Mouse (Mus musculus) heart, postnatal 14 days (tissue): ENCODE results near the gene Clic5. TPM values are rescaled to one million over a fixed set of nuclear protein-coding genes. Genes with fewer than 3 reads are reported as not detected.

ENCODE experiments used
- DNase-seq, 2 experiments: peaks; one replicate each; pipeline ENCODE4 v3.0.0; 2021 to 2022
- intact Hi-C: fragments of 180-260 bp; cut with DNase I; formaldehyde crosslinking; loops from one replicate; pipeline ENCODE4 v1.15.1; 2025
- total RNA-seq, 2 experiments: library from RNA; stranded (reverse); gene quantifications; 2 replicates each; pipeline ENCODE4 v1.2.3; 2021

Clic5 gene
- total RNA-seq, 2 experiments from 2014 or later = 91.9 to 92.5 TPM

DNA sequence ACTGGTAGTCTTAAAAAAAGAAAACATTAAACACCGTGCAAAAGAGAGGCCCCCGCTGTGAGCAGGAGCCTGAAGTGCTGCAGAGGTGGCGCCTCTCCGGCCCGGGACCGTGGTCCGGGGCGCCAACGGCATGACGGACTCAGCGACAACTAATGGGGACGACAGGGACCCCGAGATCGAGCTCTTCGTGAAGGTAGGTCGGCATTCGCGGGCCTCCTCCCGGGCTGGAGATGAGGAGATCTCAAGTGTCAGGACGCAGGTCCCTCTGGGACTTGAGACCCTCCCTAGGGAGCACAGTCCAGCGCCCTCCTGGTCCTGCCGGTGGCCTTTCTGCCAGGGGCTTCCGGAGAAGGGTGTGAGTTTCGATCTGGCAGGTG lies 373 bp downstream of the Clic5 start:
- intact Hi-C loops = loop anchor here (2.0 kb wide), 4 partner anchors 36 to 66 kb away; no protein-coding TSS in a partner anchor
- DNase-seq = peak; percentile 37 to 41

DNA sequence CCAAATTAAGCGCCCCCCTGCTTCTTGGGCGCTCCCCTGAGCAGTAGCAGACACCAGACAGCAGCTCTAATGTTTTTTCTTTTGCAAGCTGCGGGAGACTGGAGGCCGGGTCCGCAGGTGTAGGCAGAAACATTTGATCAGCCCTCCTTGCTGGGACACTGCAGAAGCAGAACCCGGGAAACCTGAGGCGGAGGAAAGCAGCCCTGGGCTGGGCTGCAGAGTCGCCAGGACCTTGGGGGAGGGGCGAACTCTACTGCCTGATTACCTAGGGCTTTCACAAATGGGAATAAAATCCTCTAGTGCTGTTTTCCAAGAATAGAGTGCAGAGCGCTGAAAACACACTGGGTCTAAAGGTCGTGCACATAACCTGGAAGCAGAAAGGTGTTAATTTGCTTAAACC lies 1.3 kb downstream of the Clic5 start:
- intact Hi-C loops = loop anchor here (2.0 kb wide), 4 partner anchors 37 to 65 kb away; no protein-coding TSS in a partner anchor
- peak; percentile 54 to 62 for DNase-seq

DNA sequence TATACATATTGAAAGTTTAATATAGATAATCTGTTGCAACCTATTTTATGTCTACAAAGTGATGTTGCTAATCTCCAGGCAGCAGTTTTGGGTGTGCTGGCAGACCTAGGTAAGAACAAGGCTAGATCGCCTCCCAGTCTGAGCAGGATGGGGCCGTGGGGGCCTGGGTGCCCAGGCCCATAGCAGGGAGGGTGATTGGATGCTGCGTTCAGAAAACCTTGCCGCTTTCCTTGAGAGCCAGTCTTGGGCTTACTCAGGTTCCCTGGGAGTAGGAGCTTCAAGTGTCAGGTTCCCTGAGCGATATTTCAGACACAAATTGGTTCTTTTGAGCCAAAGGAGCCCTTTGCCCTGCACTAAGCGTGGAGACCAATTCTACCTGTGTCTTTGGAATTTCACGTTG lies 1.9 kb downstream of the Clic5 start:
- DNase-seq = no peak
- intact Hi-C loops = no loop called here

DNA sequence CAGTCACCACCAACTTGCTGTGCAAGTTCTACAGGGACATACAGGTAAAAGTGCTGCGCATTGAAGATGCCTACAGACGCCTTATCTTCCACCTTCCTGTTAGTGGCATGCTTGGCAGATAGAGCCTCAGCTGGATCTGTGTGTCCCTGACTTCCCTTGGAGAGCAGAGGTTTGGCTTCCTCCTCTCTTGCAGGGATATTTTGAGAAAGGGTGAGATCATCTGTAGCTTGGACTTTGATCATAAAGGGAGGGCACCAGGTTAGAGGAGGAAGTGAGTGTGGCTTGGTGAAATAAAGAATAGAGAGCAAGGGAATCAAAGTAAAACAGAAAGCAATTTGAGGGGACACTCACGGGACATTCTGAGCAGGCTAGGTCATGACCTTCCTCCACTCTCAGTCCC lies 4.6 kb downstream of the Clic5 start:
- peak in 1 of 2 experiments; percentile 19 for DNase-seq
- intact Hi-C loops = no loop called here

DNA sequence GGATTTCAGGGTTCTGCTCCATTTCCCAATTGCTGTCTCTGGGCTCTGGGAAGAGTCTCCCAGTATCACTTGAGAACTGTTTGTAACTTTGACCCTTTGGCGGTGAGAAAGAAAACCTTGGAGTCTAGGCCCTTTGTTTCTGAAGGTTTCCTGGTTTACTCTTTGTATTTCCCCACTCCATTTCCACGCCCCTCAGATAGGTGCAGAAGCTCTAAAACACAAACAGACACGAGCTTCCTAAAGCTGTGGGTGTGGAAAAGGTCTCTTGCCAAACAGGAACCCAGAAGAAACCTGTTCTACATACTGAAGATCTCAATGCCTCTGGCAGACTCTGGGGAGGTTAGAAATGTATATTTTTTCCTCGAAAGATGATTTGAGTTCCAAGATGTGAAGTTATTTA lies 10.8 kb downstream of the Clic5 start:
- intact Hi-C loops = no loop called here
- DNase-seq = no peak

DNA sequence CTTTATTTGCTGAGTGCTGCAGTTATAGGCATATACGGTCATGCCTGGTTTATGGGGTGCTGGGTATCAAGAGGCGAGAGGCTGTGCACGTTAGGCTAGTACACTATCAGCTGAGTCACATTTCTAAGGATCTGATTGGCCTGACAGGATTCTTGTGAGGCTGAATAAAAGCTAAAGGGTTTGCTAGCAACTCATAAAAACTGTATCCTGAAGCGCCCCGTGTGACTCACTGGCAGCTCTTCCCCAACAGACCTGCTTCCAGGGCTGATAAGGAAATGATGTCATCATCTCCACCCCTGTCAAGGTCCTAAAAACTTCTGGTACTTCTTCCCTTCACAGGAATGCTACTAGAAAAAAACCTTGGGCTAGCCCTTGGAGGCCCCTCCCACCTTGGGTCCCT lies 14.6 kb downstream of the Clic5 start:
- intact Hi-C loops = no loop called here
- no peak for DNase-seq

DNA sequence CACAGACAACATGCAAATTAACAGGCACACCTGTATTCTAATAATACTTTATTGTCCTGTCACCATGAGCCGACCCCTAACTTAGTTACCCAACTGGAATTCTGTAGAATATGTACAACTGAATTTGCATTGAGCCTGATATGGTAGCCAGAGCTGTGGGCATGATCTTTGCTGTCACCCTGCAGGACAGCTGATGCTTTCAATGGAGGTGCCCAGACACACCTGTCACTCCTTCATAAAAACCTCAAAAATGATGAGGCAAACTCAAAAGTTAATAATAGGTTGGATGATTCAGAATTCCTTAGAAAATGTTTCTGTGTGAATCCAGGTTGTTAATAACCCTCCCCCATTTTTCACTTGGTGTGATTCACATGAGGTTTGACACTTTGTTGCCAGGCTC lies 16.4 kb downstream of the Clic5 start:
- DNase-seq = no peak
- intact Hi-C loops = no loop called here

DNA sequence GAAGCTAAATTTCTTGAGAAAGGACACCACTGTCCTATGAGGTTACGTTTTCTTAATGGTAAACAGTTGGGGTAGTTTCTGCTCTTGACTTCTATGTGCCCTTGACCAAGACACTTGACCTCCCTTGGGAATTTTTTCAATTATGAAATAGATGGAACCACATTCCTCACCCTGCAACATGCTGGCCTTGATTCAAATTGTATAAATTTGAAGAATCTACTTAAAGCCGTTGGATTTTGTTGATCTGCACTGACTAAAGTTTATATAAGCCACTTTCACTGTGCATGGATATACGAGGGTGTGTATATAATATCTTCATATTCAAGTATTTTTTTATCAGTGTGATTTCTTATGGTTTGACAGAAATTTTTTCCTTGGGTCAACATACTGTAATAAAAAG lies 17.2 kb downstream of the Clic5 start:
- DNase-seq = no peak
- intact Hi-C loops = no loop called here

DNA sequence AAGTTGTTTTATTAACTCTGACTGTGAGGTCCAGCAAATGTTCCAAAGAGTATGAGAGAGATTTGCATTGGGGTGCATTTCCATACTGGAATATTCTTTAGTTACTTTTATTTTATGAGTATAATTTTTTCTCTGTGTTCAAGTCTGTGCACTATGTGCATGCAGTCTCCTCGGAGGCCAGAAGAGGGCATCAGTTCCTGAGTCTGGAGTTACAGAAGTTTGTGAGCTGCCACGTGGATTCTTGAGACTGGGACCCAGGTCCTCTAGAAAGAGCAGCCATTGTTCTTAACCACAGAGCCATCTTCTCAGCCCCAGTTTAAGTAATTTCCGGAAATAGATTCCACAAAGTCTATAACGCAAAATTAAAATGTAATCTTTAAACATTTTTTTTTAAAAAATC lies 20.5 kb downstream of the Clic5 start:
- intact Hi-C loops = no loop called here
- DNase-seq = no peak

DNA sequence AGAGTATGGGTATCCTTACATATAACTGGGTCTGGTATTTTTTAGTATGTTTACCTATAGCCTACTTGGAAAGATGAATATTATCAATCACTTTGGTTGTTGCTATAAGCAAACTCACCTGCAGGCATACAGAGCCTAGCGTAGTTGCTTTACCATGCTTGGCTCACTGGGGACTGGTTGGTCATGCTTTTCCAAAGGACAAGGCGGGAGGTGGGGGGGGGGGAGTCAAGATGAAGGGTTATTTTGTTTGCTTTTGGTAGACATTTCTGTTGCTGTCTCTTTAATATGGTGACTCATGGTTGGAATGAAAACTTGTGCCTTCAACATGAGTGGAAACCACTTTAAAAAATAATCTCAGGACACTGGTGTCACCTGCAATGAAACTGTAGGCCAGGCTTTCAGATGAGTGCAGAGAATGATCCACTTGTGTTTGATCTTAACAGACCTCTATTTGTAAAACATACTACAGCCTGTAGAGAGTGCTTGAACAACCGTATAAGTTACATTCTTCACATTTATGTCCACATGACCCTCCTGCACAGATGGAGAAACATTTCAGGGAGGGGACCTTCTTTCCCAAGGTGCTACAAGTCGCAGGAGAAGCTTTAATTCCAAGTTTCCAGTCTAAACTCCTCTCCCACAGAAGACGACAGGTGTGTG lies 24.7 kb downstream of the Clic5 start:
- intact Hi-C loops = no loop called here
- DNase-seq = no peak

DNA sequence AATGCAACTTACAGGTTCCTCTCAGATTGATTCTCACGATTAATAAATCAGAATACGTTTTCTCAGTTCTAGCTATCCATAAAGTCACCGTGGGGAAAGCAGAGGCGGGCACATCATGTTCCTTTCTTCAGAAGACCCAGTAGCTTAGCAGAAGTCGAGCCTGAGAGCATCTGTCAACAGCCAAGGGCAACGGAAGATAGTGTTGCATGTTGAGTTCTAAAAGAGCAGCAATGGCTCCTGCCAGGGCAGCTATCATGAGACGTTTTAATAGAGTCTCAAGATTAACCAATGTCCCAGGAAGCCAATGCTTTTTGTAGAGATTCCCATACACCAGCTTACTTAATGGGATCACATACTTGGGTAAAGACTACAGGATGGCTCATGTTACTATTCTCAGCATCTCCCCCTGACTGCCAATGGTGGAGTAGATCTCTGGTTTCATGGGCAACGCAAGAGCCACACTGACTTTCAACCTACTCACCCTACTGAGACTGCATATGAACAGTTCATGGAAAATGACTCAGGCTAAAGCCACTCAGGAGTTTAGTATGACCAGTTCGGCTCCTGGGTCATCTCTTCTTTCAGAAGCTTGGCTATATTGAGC lies 26.9 kb downstream of the Clic5 start:
- intact Hi-C loops = no loop called here
- no peak for DNase-seq

DNA sequence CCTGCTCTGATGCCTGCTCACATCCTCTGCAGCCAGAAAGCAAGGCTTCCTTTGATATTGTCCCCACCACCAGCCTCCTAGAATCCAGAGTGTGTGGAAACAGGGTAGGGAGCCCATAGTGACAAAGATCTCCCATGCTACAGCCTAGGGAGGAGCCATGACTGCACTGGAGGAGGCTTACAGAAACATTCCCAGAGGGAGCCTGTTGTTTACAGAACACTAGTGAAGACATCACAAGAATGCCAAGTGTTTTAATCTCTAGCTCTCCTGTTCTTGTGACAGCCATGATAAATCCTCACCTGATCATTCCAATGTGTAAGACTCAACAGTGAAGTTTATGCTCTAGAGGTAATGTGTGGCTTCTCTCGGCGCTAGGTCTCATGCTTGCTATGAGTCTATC lies 28.8 kb downstream of the Clic5 start:
- intact Hi-C loops = no loop called here
- DNase-seq = no peak

DNA sequence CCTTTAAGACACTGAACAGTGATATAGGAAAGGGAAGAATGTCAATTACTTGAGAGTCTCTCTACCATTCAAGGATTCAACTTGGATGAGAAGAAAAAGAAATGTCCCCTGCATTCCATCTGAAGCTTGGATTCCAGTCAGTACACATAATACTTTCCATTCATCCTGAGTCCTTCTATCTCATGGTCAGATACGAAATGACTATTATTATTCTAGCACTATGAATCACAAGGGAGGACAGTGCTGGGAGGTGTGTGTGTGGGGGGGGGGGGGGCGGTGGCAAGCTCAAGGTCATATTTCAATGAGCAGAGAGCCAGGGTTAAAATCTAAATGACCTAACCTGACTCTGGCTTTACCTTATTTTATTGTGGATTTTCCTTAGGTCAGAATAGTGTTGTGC lies 31.6 kb downstream of the Clic5 start:
- intact Hi-C loops = no loop called here
- no peak for DNase-seq

DNA sequence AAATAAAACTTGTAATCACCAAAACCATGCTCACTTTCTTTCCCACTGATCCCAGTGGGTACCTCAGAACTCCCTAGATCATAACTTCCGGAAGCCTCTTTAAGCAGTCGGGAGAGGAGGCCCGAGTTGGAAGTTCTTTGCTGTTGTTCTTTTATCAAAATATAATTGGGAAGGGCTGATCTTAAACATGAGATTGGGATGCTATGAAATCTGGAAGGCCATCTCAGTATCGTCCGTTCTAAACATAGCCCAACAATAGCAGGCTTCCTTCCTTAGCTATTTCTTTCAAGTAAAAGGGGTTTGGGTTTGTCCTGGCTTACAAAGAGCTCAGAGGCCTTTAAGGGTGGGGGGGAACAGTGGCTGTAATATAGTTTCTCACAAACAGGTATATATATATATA lies 40.0 kb downstream of the Clic5 start:
- intact Hi-C loops = no loop called here
- no peak for DNase-seq

DNA sequence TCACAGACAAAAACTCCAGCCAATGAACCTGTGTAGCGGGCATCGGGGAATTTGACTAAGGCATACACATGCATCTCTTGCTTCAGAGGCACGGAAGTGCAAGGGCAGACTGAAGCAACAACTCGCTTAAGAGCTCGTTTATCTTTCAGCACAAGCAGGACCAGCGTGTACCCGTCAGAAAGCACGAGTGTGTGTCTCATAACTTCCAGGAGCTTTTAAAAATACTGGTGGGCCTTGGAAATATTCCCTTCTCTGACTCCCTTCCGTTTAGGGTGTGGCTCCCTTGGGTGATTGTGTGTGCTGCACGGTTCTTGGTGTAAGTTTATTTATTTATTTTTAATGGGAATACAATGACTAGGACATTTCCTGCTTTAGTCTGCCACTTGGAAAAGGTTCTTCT lies 41.7 kb downstream of the Clic5 start:
- intact Hi-C loops = loop anchor here (2.0 kb wide), 1 partner anchor 41 kb away; the partner anchor contains the start of gene Clic5
- DNase-seq = peak; percentile 44 to 53

DNA sequence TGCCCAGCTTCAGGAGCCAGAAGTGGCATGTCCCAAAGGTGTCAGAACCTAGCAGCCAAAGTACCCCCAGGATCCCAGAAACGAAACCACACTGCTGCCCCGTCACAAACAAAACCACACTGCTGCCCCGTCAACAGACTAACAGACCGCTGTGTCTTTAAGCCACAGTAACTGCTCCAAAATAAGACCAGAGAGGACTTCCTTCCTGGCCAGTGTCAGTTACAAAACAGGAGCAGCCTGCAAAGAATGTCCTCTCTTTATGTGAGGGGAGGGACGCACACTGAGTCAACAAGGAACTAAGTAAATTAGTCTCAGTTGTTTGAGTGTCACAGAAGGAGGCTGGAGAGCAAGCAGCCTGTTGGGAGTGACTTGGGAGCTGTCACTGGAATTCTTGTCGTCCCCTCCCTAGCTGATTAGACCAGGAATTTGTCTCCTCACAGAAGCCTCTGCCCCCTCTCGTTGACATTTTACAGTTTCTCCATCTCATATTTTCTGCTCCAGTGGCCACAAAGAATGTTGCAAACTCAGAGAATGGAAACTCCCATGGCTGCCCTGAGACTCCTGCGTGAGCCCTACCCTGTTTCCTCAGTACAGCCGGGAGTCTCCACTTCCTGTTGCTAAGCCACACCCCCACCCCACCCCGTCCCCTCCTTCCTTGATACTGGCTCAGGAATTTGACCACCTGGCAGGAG lies 50.8 kb downstream of the Clic5 start:
- peak; percentile 46 to 50 for DNase-seq
- intact Hi-C loops = loop anchor here (2.0 kb wide), 1 partner anchor 50 kb away; the partner anchor contains the start of gene Clic5

DNA sequence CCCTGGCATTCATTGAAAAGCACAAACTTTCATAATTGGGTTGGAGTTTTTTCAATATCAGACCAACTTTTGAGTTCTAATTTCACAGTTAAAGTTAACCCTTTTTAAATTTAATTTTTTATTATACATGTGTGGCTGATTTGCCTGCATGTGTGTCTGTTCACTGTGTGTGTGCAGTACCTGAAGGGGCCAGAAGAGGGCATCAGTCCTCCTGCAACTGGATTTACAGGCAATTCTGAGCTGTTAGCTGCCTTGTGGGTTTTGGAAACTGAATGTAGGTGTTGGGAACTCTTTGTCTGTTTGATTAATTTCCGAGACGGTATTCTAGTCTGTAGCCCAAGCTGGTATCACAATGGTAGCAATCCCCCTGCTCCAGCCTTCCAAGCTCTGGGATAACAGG lies 52.4 kb downstream of the Clic5 start:
- no peak for DNase-seq
- intact Hi-C loops = no loop called here

DNA sequence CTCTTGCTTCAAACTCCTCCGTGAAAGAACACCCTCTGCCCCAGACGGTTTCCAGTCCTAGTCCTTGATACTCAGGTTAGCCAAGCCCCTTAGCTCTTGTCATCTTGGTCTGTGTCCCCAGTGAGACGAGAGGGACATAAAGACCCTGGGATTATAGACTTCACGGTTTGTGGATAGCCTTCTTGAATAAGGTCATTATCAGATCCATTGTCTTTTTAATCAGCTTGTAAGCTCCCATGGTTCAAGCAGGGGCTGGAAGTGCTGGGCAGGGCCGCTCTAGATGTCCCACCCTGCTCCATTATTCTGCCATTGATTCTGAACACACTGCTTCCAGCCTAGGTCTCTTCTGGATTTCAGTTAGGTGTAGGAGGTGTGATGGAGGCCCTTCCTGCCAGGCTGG lies 55.7 kb downstream of the Clic5 start:
- intact Hi-C loops = no loop called here
- no peak for DNase-seq

DNA sequence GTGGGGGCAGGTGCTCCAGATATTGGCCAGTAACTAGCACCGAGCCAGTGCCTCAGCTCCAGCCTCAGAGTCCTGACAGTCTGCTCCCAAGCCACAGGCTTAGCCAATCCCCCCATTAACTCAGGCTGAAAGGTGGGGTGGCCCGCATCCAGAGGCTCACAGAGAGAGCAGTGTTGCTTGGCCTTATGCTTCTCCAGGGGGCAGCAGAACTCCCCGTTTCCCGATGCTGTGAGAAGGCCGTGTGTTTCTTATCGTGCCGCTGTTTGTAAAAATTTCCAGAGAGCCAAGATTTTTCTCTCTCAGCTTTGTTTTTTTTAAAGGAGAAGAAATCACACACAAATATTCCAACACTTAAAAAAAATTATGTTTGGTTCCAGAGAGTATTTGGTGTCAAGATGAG lies 56.2 kb downstream of the Clic5 start:
- no peak for DNase-seq
- intact Hi-C loops = no loop called here

DNA sequence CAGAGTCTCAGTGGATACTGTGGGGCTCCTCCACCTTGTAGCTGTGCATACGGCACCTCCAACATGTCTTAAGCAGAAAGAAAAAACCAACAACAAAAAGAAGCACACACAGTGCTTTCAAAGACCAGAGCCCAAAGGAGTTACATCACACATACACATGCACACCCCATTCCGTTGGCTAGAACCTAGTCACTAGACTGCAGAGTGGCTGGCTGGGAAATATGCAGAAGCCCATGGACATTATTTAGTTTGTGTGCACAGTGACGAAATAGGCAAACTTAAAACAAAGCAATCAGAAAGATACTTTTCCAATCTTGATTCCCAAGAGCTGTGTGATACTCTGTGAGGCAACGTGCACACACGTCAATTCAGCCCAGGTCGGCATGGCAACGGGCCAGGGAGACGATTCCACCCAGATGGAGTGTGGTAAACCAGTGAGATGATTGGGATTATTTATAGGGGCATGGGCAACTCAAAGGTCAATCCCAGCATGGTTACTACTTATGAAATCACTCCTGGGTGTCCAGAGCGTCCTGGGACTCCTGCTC lies 57.8 kb downstream of the Clic5 start:
- DNase-seq = no peak
- intact Hi-C loops = no loop called here

DNA sequence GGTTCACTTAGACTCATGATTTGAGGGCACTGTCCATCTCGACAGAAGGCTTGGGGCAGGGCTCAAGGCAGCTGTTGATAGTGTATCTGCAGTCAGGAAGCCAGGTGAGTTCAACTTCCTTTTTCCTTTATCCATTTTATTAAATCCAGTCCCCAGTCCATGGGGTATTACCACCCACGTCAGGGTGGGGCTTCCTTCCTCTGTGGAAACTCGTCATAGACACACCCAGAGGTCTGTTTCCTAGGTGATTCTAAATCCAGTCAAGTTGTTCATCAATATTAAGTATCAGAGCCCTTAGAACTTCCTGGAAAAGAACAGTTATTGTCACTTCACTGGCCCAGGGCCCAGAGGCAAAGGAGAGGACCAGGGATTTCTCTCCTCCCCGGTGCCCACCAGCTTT lies 61.2 kb downstream of the Clic5 start:
- no peak for DNase-seq
- intact Hi-C loops = no loop called here

DNA sequence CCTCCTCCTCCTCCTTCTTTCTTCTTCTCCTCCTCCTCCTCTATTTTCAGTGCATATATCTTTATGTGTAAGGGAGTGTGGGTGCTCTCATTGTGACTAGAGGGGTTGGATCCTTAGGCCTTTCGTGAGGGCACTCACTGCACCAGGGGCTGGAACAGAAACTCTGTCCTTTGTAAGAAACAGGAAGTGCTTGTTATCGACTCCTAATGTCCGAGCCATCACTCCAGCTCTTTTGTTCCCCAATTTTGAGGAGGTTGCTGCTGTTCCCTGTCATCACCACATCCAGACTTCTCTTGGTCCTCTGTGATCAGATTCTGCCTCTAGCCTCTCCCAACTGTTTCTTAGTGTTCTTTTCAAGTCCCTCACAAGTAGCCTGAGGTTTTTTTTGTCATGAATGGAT lies 64.3 kb downstream of the Clic5 start:
- DNase-seq = no peak
- intact Hi-C loops = no loop called here
